Mouse (Mus musculus) small intestine, adult 2 months (tissue): ENCODE data around the gene Olfr374. TPM values are rescaled to one million over a fixed set of nuclear protein-coding genes. Genes with fewer than 3 reads are reported as not detected.

ENCODE experiments used
- H3K27ac ChIP-seq: fragments of 200-500 bp; 2 replicates; pipeline ENCODE4 v1.5.1; 2012; ENCODE audit warnings: low read depth, low read length, control low read depth, inconsistent platforms; ENCODE audit not compliant: insufficient read depth
- H3K27me3 ChIP-seq: fragments of 200-500 bp; 2 replicates; pipeline ENCODE4 v1.6.1; 2012; ENCODE audit warnings: mild to moderate bottlenecking, moderate library complexity, low read length, inconsistent platforms; ENCODE audit not compliant: control insufficient read depth, insufficient read depth
- H3K36me3 ChIP-seq: fragments of 200-500 bp; 2 replicates; pipeline ENCODE4 v1.6.1; 2012; ENCODE audit warnings: mild to moderate bottlenecking, low read length, control low read depth, inconsistent platforms; ENCODE audit not compliant: control insufficient read depth, insufficient read depth
- H3K4me1 ChIP-seq: fragments of 200-500 bp; 2 replicates; pipeline ENCODE4 v1.6.1; 2012; ENCODE audit warnings: low read length, inconsistent platforms, mixed read lengths; ENCODE audit not compliant: control insufficient read depth, insufficient read depth, insufficient read length
- H3K4me3 ChIP-seq: fragments of 200-500 bp; 2 replicates; pipeline ENCODE4 v1.5.1; 2012; ENCODE audit warnings: low read depth, mild to moderate bottlenecking, control low read depth, inconsistent platforms, low read length, moderate library complexity
- CTCF ChIP-seq: fragments of 200-500 bp; IDR thresholded peaks from 2 replicates; pipeline ENCODE4 v1.5.1; 2012; ENCODE audit warnings: low read depth, mild to moderate bottlenecking, control low read depth, inconsistent platforms, low read length, moderate library complexity, mixed read lengths; ENCODE audit not compliant: insufficient replicate concordance, insufficient read length; ENCODE audit errors: extremely low read depth
- POLR2A ChIP-seq: fragments of 200-500 bp; IDR thresholded peaks from 2 replicates; pipeline ENCODE4 v1.6.1; 2012; ENCODE audit warnings: low read depth, mild to moderate bottlenecking, control low read depth, inconsistent platforms, low read length, moderate library complexity
- WGBS: fragments of 180-500 bp; shearing (Covaris S2); methylation state at CpG from one replicate; pipeline ENCODE4 v1.1.7; 2018; 5-methylcytosine and 5-hydroxymethylcytosine counted together
- polyA plus RNA-seq: library from polyadenylated mRNA; depleted of rRNA; stranded (reverse); fragments of >200 nt; gene quantifications from 2 replicates; pipeline ENCODE4 v1.2.3, GENCODE M21; 2012

The Olfr374 gene
- polyA plus RNA-seq, 1 experiment, result not detected

- Histone ChIP-seq H3K27ac (peak overlapping the region; percentile 97), H3K4me3 (peak overlapping the region; percentile 66), H3K4me1 (peaks cover 5% of the 10 kb centered on the region), H3K36me3 (peaks cover 20% of the 10 kb centered on the region), H3K27me3 (no peaks in the 10 kb centered on the region)
- TF ChIP-seq CTCF, result no peak
- TF ChIP-seq POLR2A, result peak; percentile 57; the same call in 1 of the 2 replicates
- WGBS, result under 1% methylated on average over 18 of the region's 18 CpGs
These were observed 29.6 kb downstream of the Olfr374 start for GRCm38 (mm10) chr8:72136302-72136978.

GRCm38 (mm10) chr8:72137431-72137830, 30.6 kb downstream of the Olfr374 start:
- H3K36me3 ChIP-seq, result peaks cover 28% of the 10 kb centered on the region
- no peaks in the 10 kb centered on the region for H3K27me3 ChIP-seq
- TF ChIP-seq CTCF, result no peak
- TF ChIP-seq POLR2A, result no peak
- WGBS, result 88% methylated on average over 2 of the region's 2 CpGs
- peaks cover 4% of the 10 kb centered on the region for H3K4me1 ChIP-seq
- H3K27ac ChIP-seq, result no peak overlapping the region
- H3K4me3 ChIP-seq, result no peak overlapping the region

- Histone ChIP-seq H3K36me3 (peaks cover 32% of the 10 kb centered on the region), H3K4me1 (peaks cover 4% of the 10 kb centered on the region), H3K27me3 (no peaks in the 10 kb centered on the region), H3K4me3 (no peak overlapping the region), H3K27ac (no peak overlapping the region)
- WGBS, result 92% methylated on average over 5 of the region's 5 CpGs
- TF ChIP-seq CTCF (no peak), POLR2A (no peak)
These were observed 31.6 kb downstream of the Olfr374 start for GRCm38 (mm10) chr8:72138456-72138855.

DNA sequence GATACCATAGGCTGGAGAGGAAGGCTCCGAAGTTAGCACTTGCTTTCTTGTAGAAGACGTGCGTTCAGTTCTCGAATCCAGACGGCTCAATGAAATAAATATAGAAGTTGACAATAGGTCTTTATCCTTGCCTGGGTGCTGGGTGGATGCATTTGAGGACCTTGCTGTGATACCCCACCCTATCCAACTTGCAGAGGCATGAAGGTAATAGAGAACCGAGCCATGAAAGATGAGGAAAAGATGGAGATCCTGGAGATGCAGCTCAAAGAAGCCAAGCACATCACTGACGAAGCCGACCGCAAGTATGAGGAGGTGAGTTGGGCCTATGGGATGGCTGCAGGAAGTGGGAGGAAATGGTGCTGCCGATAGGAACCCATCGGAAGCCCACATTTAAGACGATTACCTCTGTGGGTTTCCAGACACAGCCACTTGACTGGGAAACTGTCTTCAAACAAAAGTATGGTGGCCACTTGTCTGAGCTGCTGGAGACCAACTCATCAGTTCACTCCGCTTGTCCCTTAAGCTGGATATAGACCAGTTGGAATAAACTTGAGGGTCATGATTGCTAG, 36.5 kb downstream of the Olfr374 start:
- H3K27me3 ChIP-seq, result no peaks in the 10 kb centered on the region
- WGBS, result 94% methylated on average over 13 of the region's 13 CpGs
- H3K4me1 ChIP-seq, result no peaks in the 10 kb centered on the region; the same call in 1 of the 2 replicates
- no peak overlapping the region for H3K4me3 ChIP-seq
- no peak overlapping the region for H3K27ac ChIP-seq
- TF ChIP-seq POLR2A (no peak), CTCF (no peak)
- peaks cover 63% of the 10 kb centered on the region for H3K36me3 ChIP-seq

DNA sequence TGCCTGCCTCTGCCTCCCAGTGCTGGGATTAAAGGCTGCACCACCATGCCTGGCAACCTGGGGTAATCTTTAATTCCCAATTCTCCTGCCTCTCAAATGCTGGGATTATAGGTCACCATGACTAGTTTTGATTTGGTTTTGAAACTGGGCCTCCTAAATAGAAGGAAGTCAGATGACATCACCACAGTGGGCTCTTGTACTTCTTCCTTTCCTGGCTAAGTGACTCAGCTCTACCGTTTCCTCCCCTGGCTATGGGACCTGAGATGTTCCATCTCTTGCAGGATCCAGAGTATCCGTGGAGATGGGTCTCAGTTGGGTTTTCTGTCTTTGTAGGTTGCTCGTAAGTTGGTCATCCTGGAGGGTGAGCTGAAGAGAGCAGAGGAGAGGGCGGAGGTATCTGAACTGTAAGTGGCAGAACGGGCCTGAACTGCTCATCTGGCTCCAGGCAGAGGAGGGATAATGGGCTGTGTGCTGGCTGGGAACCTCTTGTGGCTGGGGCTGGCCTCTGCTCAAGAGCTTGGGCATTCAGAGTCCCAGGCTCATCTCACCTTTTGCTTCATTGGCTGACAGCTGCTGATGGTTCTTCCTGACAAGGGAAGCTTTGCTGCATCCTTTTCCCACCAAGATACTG, 37.6 kb downstream of the Olfr374 start:
- no peaks in the 10 kb centered on the region for H3K27me3 ChIP-seq
- peaks cover 62% of the 10 kb centered on the region for H3K36me3 ChIP-seq
- WGBS, result 80% methylated on average over 5 of the region's 5 CpGs
- H3K27ac ChIP-seq, result no peak overlapping the region
- TF ChIP-seq POLR2A (no peak), CTCF (no peak)
- H3K4me1 ChIP-seq, result no peaks in the 10 kb centered on the region
- no peak overlapping the region for H3K4me3 ChIP-seq

GRCm38 (mm10) chr8:72145511-72145910, 38.7 kb downstream of the Olfr374 start:
- no peak overlapping the region for H3K4me3 ChIP-seq
- WGBS, result 86% methylated on average over 3 of the region's 3 CpGs
- H3K27me3 ChIP-seq, result no peaks in the 10 kb centered on the region
- H3K4me1 ChIP-seq, result no peaks in the 10 kb centered on the region
- TF ChIP-seq POLR2A (no peak), CTCF (no peak)
- H3K36me3 ChIP-seq, result peaks cover 65% of the 10 kb centered on the region
- H3K27ac ChIP-seq, result no peak overlapping the region

DNA sequence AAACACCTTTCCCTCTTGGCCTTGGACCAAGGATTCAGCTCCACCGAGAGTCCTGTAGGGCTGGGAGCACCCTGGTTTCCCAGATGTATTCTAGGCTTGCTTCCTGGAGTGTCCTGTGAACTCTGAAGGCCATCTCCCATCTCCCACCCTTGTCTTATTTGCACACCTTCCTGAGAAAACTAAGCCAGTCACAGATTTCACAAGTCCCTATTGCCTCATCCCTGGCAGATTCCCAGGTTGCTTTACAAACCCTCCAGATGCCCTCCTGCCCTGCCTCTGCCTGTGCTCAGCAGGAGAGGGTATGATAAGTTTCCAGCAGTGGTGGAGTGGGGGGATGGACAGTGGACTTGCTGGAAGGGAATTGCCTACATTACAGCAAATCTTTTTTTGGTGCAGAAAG, 39.2 kb downstream of the Olfr374 start:
- no peak for TF ChIP-seq POLR2A
- TF ChIP-seq CTCF, result no peak
- peaks cover 65% of the 10 kb centered on the region for H3K36me3 ChIP-seq
- H3K4me3 ChIP-seq, result no peak overlapping the region
- no peaks in the 10 kb centered on the region for H3K27me3 ChIP-seq
- 19% methylated on average over 1 of the region's 1 CpGs for WGBS
- H3K27ac ChIP-seq, result no peak overlapping the region
- no peaks in the 10 kb centered on the region for H3K4me1 ChIP-seq

- WGBS, result 81% methylated on average over 3 of the region's 3 CpGs
- TF ChIP-seq CTCF (no peak), POLR2A (no peak)
- no peaks in the 10 kb centered on the region for H3K4me1 ChIP-seq
- H3K36me3 ChIP-seq, result peaks cover 65% of the 10 kb centered on the region
- H3K4me3 ChIP-seq, result no peak overlapping the region
- no peak overlapping the region for H3K27ac ChIP-seq
- H3K27me3 ChIP-seq, result no peaks in the 10 kb centered on the region
These were observed 39.7 kb downstream of the Olfr374 start for GRCm38 (mm10) chr8:72146556-72146955.
